Mouse (Mus musculus) embryonic facial prominence, embryonic 11.5 days (tissue): Measurements from ENCODE around the gene A630095N17Rik. TPM values are rescaled to one million over a fixed set of nuclear protein-coding genes. Genes with fewer than 3 reads are reported as not detected.
"Not testable (repeated sequence)": the region's sequence is repeated elsewhere in the genome, so short reads cannot be mapped to it uniquely, and the experiment has no call there.

Source experiments
- ATAC-seq: fragments of 200-750 bp; cut with Nextera tagmentation; replicated peaks from 2 replicates; pipeline ENCODE4 v1.8.0; 2017; ENCODE audit warnings: low read depth; ENCODE audit not compliant: insufficient number of reproducible peaks, low FRiP score, low TSS enrichment
- DNase-seq: peaks from one replicate; pipeline ENCODE4 v3.0.0-alpha.2; 2015; ENCODE audit warnings: low spot score
- H3K27ac ChIP-seq: fragments of 300-500 bp; sonication (generic); replicated peaks from 2 replicates; pipeline ENCODE4 v1.5.1; 2014; ENCODE audit warnings: mild to moderate bottlenecking, low read depth, low read length, control low read depth
- H3K27me3 ChIP-seq: fragments of 300-500 bp; sonication (generic); 2 replicates; pipeline ENCODE4 v1.6.1; 2014; ENCODE audit warnings: mild to moderate bottlenecking, low read length, moderate library complexity, mixed read lengths; ENCODE audit not compliant: control insufficient read depth, insufficient read depth
- H3K36me3 ChIP-seq: fragments of 300-500 bp; sonication (generic); replicated peaks from 2 replicates; pipeline ENCODE4 v1.6.1; 2014; ENCODE audit warnings: low read depth, mild to moderate bottlenecking, low read length, moderate library complexity, mixed read lengths; ENCODE audit not compliant: control insufficient read depth, insufficient read depth
- H3K4me1 ChIP-seq: fragments of 300-500 bp; sonication (generic); 2 replicates; pipeline ENCODE4 v1.6.1; 2014; ENCODE audit warnings: low read length, mixed read lengths; ENCODE audit not compliant: control insufficient read depth, insufficient read depth
- H3K4me2 ChIP-seq: fragments of 300-500 bp; sonication (generic); 2 replicates; pipeline ENCODE4 v1.6.1; 2014; ENCODE audit warnings: low read depth, mild to moderate bottlenecking, control low read depth, low read length, moderate library complexity
- H3K4me3 ChIP-seq: fragments of 300-500 bp; sonication (generic); 2 replicates; pipeline ENCODE4 v1.5.1; 2014; ENCODE audit warnings: low read depth, low read length, control low read depth
- H3K9ac ChIP-seq: fragments of 300-500 bp; sonication (generic); replicated peaks from 2 replicates; pipeline ENCODE4 v1.6.1; 2014; ENCODE audit warnings: mild to moderate bottlenecking, control low read depth, low read length
- H3K9me3 ChIP-seq: fragments of 300-500 bp; sonication (generic); replicated peaks from 2 replicates; pipeline ENCODE4 v1.6.1; 2016; ENCODE audit warnings: mild to moderate bottlenecking, low read length, inconsistent platforms, mixed read lengths; ENCODE audit not compliant: control insufficient read depth
- WGBS: fragments of 180-500 bp; shearing (Covaris S2); extraction: QIAGEN DNeasy Blood & Tissue Kit; methylation state at CpG from one replicate; pipeline ENCODE4 v1.1.7; 2014; 5-methylcytosine and 5-hydroxymethylcytosine counted together
- polyA plus RNA-seq: library from polyadenylated mRNA; unstranded; fragments of >200 nt; fragmentation: Nextera tagmentation; extraction: Ambion mirVana; gene quantifications from 2 replicates; pipeline ENCODE4 v1.2.1, GENCODE M21; 2014

A630095N17Rik gene
- polyA plus RNA-seq, 1 experiment from 2014 or later: not detected

- ATAC-seq, H3K4me3 ChIP-seq, H3K27me3 ChIP-seq, H3K27ac ChIP-seq, H3K9me3 ChIP-seq, H3K9ac ChIP-seq, H3K4me1 ChIP-seq, DNase-seq, H3K4me2 ChIP-seq, H3K36me3 ChIP-seq: not testable (repeated sequence)
- 61% methylated on average over 4 of the region's 4 CpGs for WGBS
These were observed 587 bp upstream of the A630095N17Rik start for GRCm38 (mm10) chr1:75232489-75232888.

GRCm38 (mm10) chr1:75231224-75231623 lies 678 bp downstream of the A630095N17Rik start:
- no peak for ATAC-seq

GRCm38 (mm10) chr1:75230335-75230994 lies 1.4 kb downstream of the A630095N17Rik start:
- no peak for ATAC-seq
- DNase-seq: no peak
- no peaks in the 10 kb centered on the region for H3K36me3 ChIP-seq

More at GRCm38 (mm10) chr1:75231224-75231623, 678 bp downstream of the A630095N17Rik start:
- no peak overlapping the region for H3K27ac ChIP-seq
- 68% methylated on average over 4 of the region's 4 CpGs for WGBS
- H3K9ac ChIP-seq: no peak overlapping the region
- no peaks in the 10 kb centered on the region for H3K9me3 ChIP-seq
- no peaks in the 10 kb centered on the region for H3K4me1 ChIP-seq
- no peak overlapping the region for H3K4me2 ChIP-seq
- no peak for DNase-seq
- H3K36me3 ChIP-seq: no peaks in the 10 kb centered on the region
- H3K27me3 ChIP-seq: no peaks in the 10 kb centered on the region
- H3K4me3 ChIP-seq: no peak overlapping the region

GRCm38 (mm10) chr1:75229158-75229557 lies 2.7 kb downstream of the A630095N17Rik start:
- ATAC-seq (no peak), DNase-seq (no peak)
- H3K9me3 ChIP-seq: no peaks in the 10 kb centered on the region
- no peak overlapping the region for H3K4me3 ChIP-seq
- H3K4me1 ChIP-seq: no peaks in the 10 kb centered on the region
- no peak overlapping the region for H3K9ac ChIP-seq
- H3K36me3 ChIP-seq: no peaks in the 10 kb centered on the region
- H3K4me2 ChIP-seq: no peak overlapping the region
- H3K27ac ChIP-seq: no peak overlapping the region
- 73% methylated on average over 4 of the region's 4 CpGs for WGBS
- no peaks in the 10 kb centered on the region for H3K27me3 ChIP-seq

More at GRCm38 (mm10) chr1:75230335-75230994, 1.4 kb downstream of the A630095N17Rik start:
- Histone ChIP-seq H3K27ac (no peak overlapping the region), H3K4me2 (no peak overlapping the region), H3K27me3 (no peaks in the 10 kb centered on the region), H3K9me3 (no peaks in the 10 kb centered on the region), H3K9ac (no peak overlapping the region), H3K4me1 (no peaks in the 10 kb centered on the region), H3K4me3 (no peak overlapping the region)
- WGBS: 77% methylated on average over 7 of the region's 7 CpGs

- H3K9me3 ChIP-seq: no peaks in the 10 kb centered on the region
- H3K27ac ChIP-seq: no peak overlapping the region
- no peak overlapping the region for H3K9ac ChIP-seq
- no peaks in the 10 kb centered on the region for H3K4me1 ChIP-seq
- H3K36me3 ChIP-seq: no peaks in the 10 kb centered on the region
- no peak overlapping the region for H3K4me3 ChIP-seq
- H3K4me2 ChIP-seq: no peak overlapping the region
- DNase-seq (no peak), ATAC-seq (no peak)
- WGBS: 80% methylated on average over 1 of the region's 1 CpGs
- no peaks in the 10 kb centered on the region for H3K27me3 ChIP-seq
These were observed 4.2 kb downstream of the A630095N17Rik start for GRCm38 (mm10) chr1:75227653-75228052.

GRCm38 (mm10) chr1:75226138-75226537 lies 5.8 kb downstream of the A630095N17Rik start:
- Histone ChIP-seq H3K9me3 (no peaks in the 10 kb centered on the region), H3K27ac (no peak overlapping the region), H3K4me1 (no peaks in the 10 kb centered on the region), H3K36me3 (no peaks in the 10 kb centered on the region), H3K27me3 (no peaks in the 10 kb centered on the region), H3K9ac (no peak overlapping the region), H3K4me2 (no peak overlapping the region), H3K4me3 (no peak overlapping the region)
- ATAC-seq (no peak), DNase-seq (no peak)
- 73% methylated on average over 2 of the region's 2 CpGs for WGBS

GRCm38 (mm10) chr1:75225473-75225872 lies 6.4 kb downstream of the A630095N17Rik start:
- Histone ChIP-seq H3K27ac (no peak overlapping the region), H3K36me3 (no peaks in the 10 kb centered on the region), H3K9ac (no peak overlapping the region), H3K9me3 (no peaks in the 10 kb centered on the region), H3K4me3 (no peak overlapping the region), H3K27me3 (peaks cover 4% of the 10 kb centered on the region), H3K4me1 (no peaks in the 10 kb centered on the region), H3K4me2 (no peak overlapping the region)
- ATAC-seq: no peak
- WGBS: 72% methylated on average over 3 of the region's 3 CpGs
- DNase-seq: no peak

GRCm38 (mm10) chr1:75223532-75223931 lies 8.4 kb downstream of the A630095N17Rik start:
- ATAC-seq: no peak
- H3K9ac ChIP-seq: no peak overlapping the region
- H3K27ac ChIP-seq: no peak overlapping the region
- peaks cover 21% of the 10 kb centered on the region for H3K27me3 ChIP-seq
- H3K4me2 ChIP-seq: no peak overlapping the region
- H3K36me3 ChIP-seq: no peaks in the 10 kb centered on the region
- H3K9me3 ChIP-seq: no peaks in the 10 kb centered on the region
- DNase-seq: no peak
- 69% methylated on average over 6 of the region's 6 CpGs for WGBS
- peaks cover 3% of the 10 kb centered on the region for H3K4me1 ChIP-seq
- no peak overlapping the region for H3K4me3 ChIP-seq
